9 mouse cellular contexts compared by ENCODE assay signal in genomic region chr7:31094774-31095501, GRCm38 (mm10). TPM values are rescaled to one million over a fixed set of nuclear protein-coding genes. Genes with fewer than 3 reads are reported as not detected.
DNase-seq lines count a peak whose midpoint lies in the region; ATAC-seq lines count a peak whose summit lies in the region.
"Had no signal": no experiment of that assay in that cellular context is flagged by ENCODE, and none has a peak within 500 bp of the region (broad histone marks: within the 10 kb centered on the region; RNA-seq: fewer than 3 reads in every experiment).

No protein-coding gene starts in this region.

- H3K4me2 ChIP-seq in heart, embryonic 11.5 days, result no peak overlapping the region
- H3K4me2 ChIP-seq in neural tube, embryonic 13.5 days, result no peak overlapping the region
- H3K4me2 ChIP-seq in neural tube, embryonic 15.5 days, result no peak overlapping the region
- H3K4me2 ChIP-seq: heart, embryonic 15.5 days had no signal

- H3K9ac ChIP-seq in heart, embryonic 11.5 days (ENCODE audit: low read depth, low read length), result no peak overlapping the region
- 0 out of 2 replicates have a peak overlapping the region, but pooled peaks have one; percentile 26 for H3K9ac ChIP-seq in neural tube, embryonic 13.5 days
- H3K9ac ChIP-seq in neural tube, embryonic 15.5 days (replicated peaks), result no peak overlapping the region
- H3K9ac ChIP-seq: heart, embryonic 15.5 days had no signal

- H3K27ac ChIP-seq in heart, embryonic 11.5 days (ENCODE audit: low read depth, low read length), result no peak overlapping the region
- H3K27ac ChIP-seq in neural tube, embryonic 13.5 days (replicated peaks), result no peak overlapping the region
- H3K27ac ChIP-seq in neural tube, embryonic 15.5 days (replicated peaks), result no peak overlapping the region
- H3K27ac ChIP-seq: heart, embryonic 15.5 days had no signal

- no peaks in the 10 kb centered on the region for H3K4me1 ChIP-seq in heart, embryonic 11.5 days (ENCODE audit: control insufficient read depth, insufficient read depth, low read length)
- H3K4me1 ChIP-seq in neural tube, embryonic 13.5 days (replicated peaks), result 0 out of 2 replicates have a peak, but pooled peaks cover 6% of the 10 kb centered on the region
- peaks cover 3% of the 10 kb centered on the region; the same call in 1 of the 2 replicates for H3K4me1 ChIP-seq in neural tube, embryonic 15.5 days
- H3K4me1 ChIP-seq: heart, embryonic 15.5 days had no signal

- no peaks in the 10 kb centered on the region; the same call in 1 of the 2 replicates for H3K27me3 ChIP-seq in heart, embryonic 11.5 days (ENCODE audit: control insufficient read depth, insufficient read depth, low read length)
- no peaks in the 10 kb centered on the region for H3K27me3 ChIP-seq in neural tube, embryonic 13.5 days
- no peaks in the 10 kb centered on the region for H3K27me3 ChIP-seq in neural tube, embryonic 15.5 days (replicated peaks)
- H3K27me3 ChIP-seq: heart, embryonic 15.5 days had no signal

- no peak for ATAC-seq in heart, embryonic 11.5 days (replicated peaks; ENCODE audit: insufficient number of reproducible peaks, low FRiP score, low TSS enrichment)
- no peak for ATAC-seq in neural tube, embryonic 13.5 days (ENCODE audit: low read depth)
- ATAC-seq in neural tube, embryonic 15.5 days (ENCODE audit: low FRiP score), result no peak
- ATAC-seq: inflammation-experienced regulatory T-cells, adult 6 months had no signal

- H3K9me3 ChIP-seq in heart, embryonic 11.5 days (replicated peaks; ENCODE audit: control insufficient read depth, low read length), result no peaks in the 10 kb centered on the region
- no peaks in the 10 kb centered on the region for H3K9me3 ChIP-seq in neural tube, embryonic 13.5 days
- H3K9me3 ChIP-seq in neural tube, embryonic 15.5 days (replicated peaks), result no peaks in the 10 kb centered on the region
- H3K9me3 ChIP-seq: heart, embryonic 15.5 days had no signal

- DNase-seq in heart, adult 11 months, result peak; percentile 90
- peak; percentile 59 for DNase-seq in induced T-regulatory cell, adult 2 months (ENCODE audit: low read depth)
- peak; percentile 78 for DNase-seq in thymus, postnatal 4 days
- DNase-seq in adrenal gland, postnatal 14 days, result no peak

- no peak overlapping the region for H3K4me3 ChIP-seq in heart, embryonic 11.5 days (ENCODE audit: low read depth, low read length)
- H3K4me3 ChIP-seq in neural tube, embryonic 13.5 days, result no peak overlapping the region
- no peak overlapping the region for H3K4me3 ChIP-seq in neural tube, embryonic 15.5 days (replicated peaks)
- H3K4me3 ChIP-seq: heart, embryonic 15.5 days had no signal

- H3K36me3 ChIP-seq in heart, embryonic 11.5 days (ENCODE audit: control insufficient read depth, insufficient read depth, low read length), result no peaks in the 10 kb centered on the region
- H3K36me3 ChIP-seq in neural tube, embryonic 13.5 days, result no peaks in the 10 kb centered on the region
- no peaks in the 10 kb centered on the region for H3K36me3 ChIP-seq in neural tube, embryonic 15.5 days
- H3K36me3 ChIP-seq: heart, embryonic 15.5 days had no signal

- 28% methylated on average over 12 of the region's 12 CpGs for WGBS in heart, embryonic 11.5 days (ENCODE audit: insufficient replicate concordance)
- 33% methylated on average over 11 of the region's 12 CpGs for WGBS in neural tube, embryonic 13.5 days
- WGBS in neural tube, embryonic 15.5 days, result 34% methylated on average over 12 of the region's 12 CpGs

RNA-seq across cellular contexts. Expression of gene Fxyd3, which starts 18.4 kb away (rescaled TPM):
- polyA plus RNA-seq in heart, embryonic 11.5 days (2014; fragmentation: Nextera tagmentation; extraction: Ambion mirVana), result 0.38 and 1.8 TPM in 2 replicates
- 2.2 and 2.5 TPM in 2 replicates for polyA plus RNA-seq in neural tube, embryonic 13.5 days (2015; fragmentation: Nextera tagmentation; extraction: Ambion mirVana)
- 0.79 and 14.6 TPM in 2 replicates for polyA plus RNA-seq in neural tube, embryonic 15.5 days (2015; fragmentation: Nextera tagmentation; extraction: Ambion mirVana)
- total RNA-seq in adrenal gland, postnatal 14 days (2021), result 2.9 and 5.6 TPM in 2 replicates

RNA-seq across cellular contexts. Expression of gene Hpn, which starts 20.2 kb away (rescaled TPM):
- polyA plus RNA-seq in heart, embryonic 11.5 days (2014; fragmentation: Nextera tagmentation; extraction: Ambion mirVana), result 2.7 and 3.3 TPM in 2 replicates
- 0.25 and 0.62 TPM in 2 replicates for polyA plus RNA-seq in neural tube, embryonic 13.5 days (2015; fragmentation: Nextera tagmentation; extraction: Ambion mirVana)
- polyA plus RNA-seq in neural tube, embryonic 15.5 days (2015; fragmentation: Nextera tagmentation; extraction: Ambion mirVana), result 0.50 and 4.0 TPM in 2 replicates
- 3.8 and 41.6 TPM in 2 replicates for total RNA-seq in adrenal gland, postnatal 14 days (2021)

RNA-seq across cellular contexts. Expression of gene Scn1b, which starts 31.9 kb away (rescaled TPM):
- 3.0 TPM in 2 replicates for polyA plus RNA-seq in heart, embryonic 11.5 days (2014; fragmentation: Nextera tagmentation; extraction: Ambion mirVana)
- polyA plus RNA-seq in neural tube, embryonic 13.5 days (2015; fragmentation: Nextera tagmentation; extraction: Ambion mirVana), result 5.1 and 6.8 TPM in 2 replicates
- 21.1 and 24.8 TPM in 2 replicates for polyA plus RNA-seq in neural tube, embryonic 15.5 days (2015; fragmentation: Nextera tagmentation; extraction: Ambion mirVana)
- total RNA-seq in adrenal gland, postnatal 14 days (2021), result 8.6 and 11.8 TPM in 2 replicates

RNA-seq across cellular contexts. Expression of gene Lgi4, which starts 35.8 kb away (rescaled TPM):
- 0.13 and 0.34 TPM in 2 replicates for polyA plus RNA-seq in heart, embryonic 11.5 days (2014; fragmentation: Nextera tagmentation; extraction: Ambion mirVana)
- polyA plus RNA-seq in neural tube, embryonic 13.5 days (2015; fragmentation: Nextera tagmentation; extraction: Ambion mirVana), result 2.0 and 2.6 TPM in 2 replicates
- 1.3 and 1.7 TPM in 2 replicates for polyA plus RNA-seq in neural tube, embryonic 15.5 days (2015; fragmentation: Nextera tagmentation; extraction: Ambion mirVana)
- 5.6 TPM in 2 replicates for total RNA-seq in adrenal gland, postnatal 14 days (2021)

RNA-seq across cellular contexts. Expression of gene Fxyd1, which starts 37.9 kb away (rescaled TPM):
- 566 and 581 TPM in 2 replicates for polyA plus RNA-seq in heart, embryonic 11.5 days (2014; fragmentation: Nextera tagmentation; extraction: Ambion mirVana)
- 28.2 and 33.9 TPM in 2 replicates for polyA plus RNA-seq in neural tube, embryonic 13.5 days (2015; fragmentation: Nextera tagmentation; extraction: Ambion mirVana)
- 26.8 and 36.9 TPM in 2 replicates for polyA plus RNA-seq in neural tube, embryonic 15.5 days (2015; fragmentation: Nextera tagmentation; extraction: Ambion mirVana)
- 340 and 374 TPM in 2 replicates for total RNA-seq in adrenal gland, postnatal 14 days (2021)
